Mouse (Mus musculus): Measurements from ENCODE around the gene Apod. TPM values are rescaled to one million over a fixed set of nuclear protein-coding genes. Genes with fewer than 3 reads are reported as not detected.
"Not testable (repeated sequence)": the region's sequence is repeated elsewhere in the genome, so short reads cannot be mapped to it uniquely, and the experiment has no call there.

Gene Apod
- polyA plus RNA-seq, 1 experiment from 2014 or later, result 0.53 TPM

DNA sequence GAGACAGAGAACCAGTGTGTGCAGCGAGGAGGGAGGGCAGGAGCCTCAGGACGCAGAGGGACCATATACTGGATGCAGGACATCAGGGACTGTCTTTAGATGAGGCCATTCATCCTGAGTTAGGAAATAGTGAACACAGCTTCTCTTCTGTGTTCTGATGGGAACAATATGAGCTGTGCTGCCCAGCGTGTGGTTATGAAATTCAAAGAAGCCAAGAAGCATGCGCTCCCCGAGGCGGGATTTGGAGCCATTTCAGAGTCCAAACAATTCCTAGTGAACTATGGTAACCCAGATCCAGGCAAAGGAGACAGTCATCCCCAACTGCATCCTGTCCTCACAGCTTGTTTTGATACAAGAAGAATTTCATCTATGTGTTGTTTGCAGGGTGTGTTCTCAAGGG is 16.4 kb upstream of the Apod start:
- not testable (repeated sequence) for H3K4me2 ChIP-seq (ENCODE audit: low read length); H3K27me3 ChIP-seq (ENCODE audit: control insufficient read depth, insufficient read depth, low read length); ATAC-seq (ENCODE audit: insufficient number of reproducible peaks, insufficient read depth, low FRiP score, low read depth); H3K36me3 ChIP-seq (ENCODE audit: control insufficient read depth, insufficient read depth, low read length); H3K4me3 ChIP-seq (ENCODE audit: control insufficient read depth in 1 of 2, insufficient read depth in 1 of 2, low read depth in 1 of 2, low read length in 2 of 2); H3K27ac ChIP-seq (replicated peaks in 1 of 2; ENCODE audit: control insufficient read depth in 1 of 2, insufficient read depth in 1 of 2, low read depth in 2 of 2, low read length in 2 of 2); H3K9me3 ChIP-seq (ENCODE audit: control insufficient read depth, low read length); H3K4me1 ChIP-seq (ENCODE audit: control insufficient read depth in 2 of 2, insufficient read depth in 2 of 2, low read length in 2 of 2); H3K9ac ChIP-seq (ENCODE audit: low read length)
- WGBS, result 84% methylated on average over 6 of the region's 6 CpGs

DNA sequence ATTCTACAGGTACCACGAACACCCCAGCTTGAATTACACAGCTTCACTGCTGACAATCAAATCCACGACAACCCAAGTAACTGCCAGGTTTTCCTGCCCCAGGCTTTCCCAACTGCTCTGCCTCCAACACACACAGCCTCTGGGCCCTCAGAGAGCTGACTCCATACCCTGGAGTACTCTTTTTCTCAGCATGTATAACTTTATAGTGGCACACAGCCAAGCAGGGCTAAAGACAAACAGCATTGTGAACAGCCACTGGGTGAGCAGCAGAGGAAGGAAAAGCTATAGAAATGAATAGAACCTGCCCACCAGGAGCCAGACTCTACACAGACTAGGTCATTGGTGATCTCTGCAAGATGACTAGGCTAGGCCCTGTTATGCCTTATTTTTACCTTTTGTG is 15.1 kb upstream of the Apod start:
- peak overlapping the region in 1 of 2 experiments; percentile 34; a peak in 2 of 4 replicates for H3K27ac ChIP-seq (replicated peaks in 1 of 2; ENCODE audit: control insufficient read depth in 1 of 2, insufficient read depth in 1 of 2, low read depth in 2 of 2, low read length in 2 of 2)
- no peaks in the 10 kb centered on the region for H3K27me3 ChIP-seq (ENCODE audit: control insufficient read depth, insufficient read depth, low read length)

DNA sequence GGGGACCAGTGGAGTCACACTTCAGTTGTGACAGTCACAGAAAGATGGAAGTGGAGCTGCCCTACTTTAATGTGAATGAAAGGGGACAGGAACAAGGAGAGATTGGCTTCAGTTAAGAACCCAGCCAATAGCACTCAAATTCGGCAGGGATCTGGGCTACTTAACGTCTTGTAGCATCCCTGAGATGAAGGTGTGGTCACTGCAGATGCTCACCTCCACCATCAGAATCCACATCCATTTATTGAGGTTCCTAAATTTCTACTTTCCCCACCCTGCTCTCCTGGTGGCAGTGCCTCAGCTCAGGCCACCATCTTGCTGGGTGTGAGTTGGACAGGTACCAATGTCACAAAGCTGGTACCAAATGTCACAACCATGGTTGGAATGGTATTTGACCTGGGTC is 13.3 kb upstream of the Apod start:
- H3K27me3 ChIP-seq (ENCODE audit: control insufficient read depth, insufficient read depth, low read length), result no peaks in the 10 kb centered on the region
- ATAC-seq (ENCODE audit: insufficient number of reproducible peaks, insufficient read depth, low FRiP score, low read depth), result no peak
- no peak overlapping the region for H3K4me2 ChIP-seq (ENCODE audit: low read length)
- H3K4me1 ChIP-seq (ENCODE audit: control insufficient read depth in 2 of 2, insufficient read depth in 2 of 2, low read length in 2 of 2), result peaks cover 0 to 2% of the 10 kb centered on the region in 2 experiments; a peak in 2 of 4 replicates
- no peaks in the 10 kb centered on the region for H3K9me3 ChIP-seq (ENCODE audit: control insufficient read depth, low read length)
- no peak overlapping the region for H3K9ac ChIP-seq (ENCODE audit: low read length)
- no peak overlapping the region for H3K27ac ChIP-seq (replicated peaks in 1 of 2; ENCODE audit: control insufficient read depth in 1 of 2, insufficient read depth in 1 of 2, low read depth in 2 of 2, low read length in 2 of 2)
- no peaks in the 10 kb centered on the region for H3K36me3 ChIP-seq (ENCODE audit: control insufficient read depth, insufficient read depth, low read length)
- WGBS, result 68% methylated on average over 2 of the region's 2 CpGs
- H3K4me3 ChIP-seq (ENCODE audit: control insufficient read depth in 1 of 2, insufficient read depth in 1 of 2, low read depth in 1 of 2, low read length in 2 of 2), result no peak overlapping the region

More for the DNA sequence above, 15.1 kb upstream of the Apod start:
- ATAC-seq (ENCODE audit: insufficient number of reproducible peaks, insufficient read depth, low FRiP score, low read depth), result no peak
- Histone ChIP-seq H3K4me1 (ENCODE audit: control insufficient read depth in 2 of 2, insufficient read depth in 2 of 2, low read length in 2 of 2) (peaks cover 0 to 2% of the 10 kb centered on the region in 2 experiments; a peak in 2 of 4 replicates), H3K9ac (ENCODE audit: low read length) (no peak overlapping the region), H3K4me3 (ENCODE audit: control insufficient read depth in 1 of 2, insufficient read depth in 1 of 2, low read depth in 1 of 2, low read length in 2 of 2) (no peak overlapping the region), H3K36me3 (ENCODE audit: control insufficient read depth, insufficient read depth, low read length) (no peaks in the 10 kb centered on the region), H3K4me2 (ENCODE audit: low read length) (no peak overlapping the region), H3K9me3 (ENCODE audit: control insufficient read depth, low read length) (no peaks in the 10 kb centered on the region)
- WGBS, result 58% methylated on average over 2 of the region's 2 CpGs

DNA sequence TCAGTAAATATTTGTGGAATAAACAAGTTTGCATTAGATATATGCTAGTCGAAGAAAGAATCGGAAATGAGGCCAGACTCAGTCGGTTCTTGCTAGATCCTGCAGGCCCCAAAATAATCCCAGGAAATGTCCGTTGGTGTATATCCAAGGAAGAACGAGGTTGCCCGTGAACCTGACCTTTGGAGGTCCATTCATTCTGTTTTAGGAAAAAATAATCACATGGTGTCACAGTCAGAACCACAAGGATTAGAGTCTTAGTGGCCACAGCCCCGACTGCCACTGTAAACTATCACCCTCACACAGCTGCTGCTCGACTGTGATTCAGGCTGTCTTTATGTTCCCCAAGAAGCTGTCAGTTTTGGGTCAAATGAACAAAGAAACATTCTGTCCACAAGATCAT is 12.8 kb upstream of the Apod start:
- H3K4me1 ChIP-seq (ENCODE audit: control insufficient read depth in 2 of 2, insufficient read depth in 2 of 2, low read length in 2 of 2), result peaks cover 0 to 2% of the 10 kb centered on the region in 2 experiments; a peak in 2 of 4 replicates
- no peaks in the 10 kb centered on the region for H3K9me3 ChIP-seq (ENCODE audit: control insufficient read depth, low read length)
- no peak overlapping the region for H3K4me3 ChIP-seq (ENCODE audit: control insufficient read depth in 1 of 2, insufficient read depth in 1 of 2, low read depth in 1 of 2, low read length in 2 of 2)
- H3K27ac ChIP-seq (replicated peaks in 1 of 2; ENCODE audit: control insufficient read depth in 1 of 2, insufficient read depth in 1 of 2, low read depth in 2 of 2, low read length in 2 of 2), result peak overlapping the region; percentile 51 to 55; a peak in 3 of 4 replicates
- no peak for ATAC-seq (ENCODE audit: insufficient number of reproducible peaks, insufficient read depth, low FRiP score, low read depth)
- no peak overlapping the region for H3K9ac ChIP-seq (ENCODE audit: low read length)
- no peaks in the 10 kb centered on the region for H3K27me3 ChIP-seq (ENCODE audit: control insufficient read depth, insufficient read depth, low read length)
- no peak overlapping the region for H3K4me2 ChIP-seq (ENCODE audit: low read length)
- WGBS, result 62% methylated on average over 8 of the region's 8 CpGs
- no peaks in the 10 kb centered on the region for H3K36me3 ChIP-seq (ENCODE audit: control insufficient read depth, insufficient read depth, low read length)

DNA sequence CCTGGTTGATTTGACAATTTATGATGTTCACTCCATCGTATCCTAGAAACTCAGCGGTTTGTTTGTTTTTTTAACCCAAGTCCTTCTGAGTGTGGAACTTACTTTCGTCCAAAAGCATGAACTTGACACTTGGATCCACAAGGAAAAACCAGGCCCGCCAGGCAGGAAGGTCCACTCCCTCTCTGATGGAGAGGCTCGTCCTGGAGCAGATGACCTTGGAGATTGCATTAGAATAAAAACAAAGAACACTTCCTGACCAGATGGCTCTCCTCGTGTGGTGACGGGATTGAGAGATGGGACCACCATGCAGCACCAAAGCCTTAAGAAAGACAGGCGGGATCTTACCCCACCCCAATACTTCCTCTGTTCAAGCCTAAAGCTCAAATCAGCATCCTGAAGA is 12.1 kb upstream of the Apod start:
- Histone ChIP-seq H3K27ac (replicated peaks in 1 of 2; ENCODE audit: control insufficient read depth in 1 of 2, insufficient read depth in 1 of 2, low read depth in 2 of 2, low read length in 2 of 2) (peak overlapping the region; percentile 51 to 55), H3K36me3 (ENCODE audit: control insufficient read depth, insufficient read depth, low read length) (no peaks in the 10 kb centered on the region), H3K4me3 (ENCODE audit: control insufficient read depth in 1 of 2, insufficient read depth in 1 of 2, low read depth in 1 of 2, low read length in 2 of 2) (no peak overlapping the region), H3K4me1 (ENCODE audit: control insufficient read depth in 2 of 2, insufficient read depth in 2 of 2, low read length in 2 of 2) (peaks cover 0 to 2% of the 10 kb centered on the region in 2 experiments; a peak in 2 of 4 replicates), H3K4me2 (ENCODE audit: low read length) (no peak overlapping the region), H3K9ac (ENCODE audit: low read length) (no peak overlapping the region), H3K27me3 (ENCODE audit: control insufficient read depth, insufficient read depth, low read length) (no peaks in the 10 kb centered on the region), H3K9me3 (ENCODE audit: control insufficient read depth, low read length) (no peaks in the 10 kb centered on the region)
- no peak for ATAC-seq (ENCODE audit: insufficient number of reproducible peaks, insufficient read depth, low FRiP score, low read depth)
- WGBS, result 62% methylated on average over 8 of the region's 8 CpGs

DNA sequence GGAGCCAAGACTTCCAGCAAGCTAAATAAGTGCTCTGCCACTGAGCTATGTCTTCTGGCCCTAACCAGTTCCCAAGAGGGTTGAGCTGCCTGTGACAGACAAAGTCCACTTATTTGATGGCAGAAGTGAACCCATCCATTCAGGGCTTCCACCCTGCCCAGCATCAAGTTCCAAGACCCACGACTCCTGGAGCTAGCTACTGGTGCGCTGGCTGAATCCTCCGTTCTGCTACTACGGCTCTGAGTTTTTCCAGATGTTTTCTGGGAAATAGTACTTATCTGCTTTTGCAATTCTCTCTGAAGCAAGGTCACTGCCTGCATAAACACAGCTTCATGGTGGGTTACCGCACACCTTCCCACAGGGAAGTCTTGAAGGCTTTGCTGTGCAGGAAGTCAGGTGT is 11.4 kb upstream of the Apod start:
- Histone ChIP-seq H3K27ac (replicated peaks in 1 of 2; ENCODE audit: control insufficient read depth in 1 of 2, insufficient read depth in 1 of 2, low read depth in 2 of 2, low read length in 2 of 2) (peak overlapping the region; percentile 28 to 39; a peak in 1 of 4 replicates), H3K27me3 (ENCODE audit: control insufficient read depth, insufficient read depth, low read length) (no peaks in the 10 kb centered on the region), H3K4me3 (ENCODE audit: control insufficient read depth in 1 of 2, insufficient read depth in 1 of 2, low read depth in 1 of 2, low read length in 2 of 2) (no peak overlapping the region), H3K9me3 (ENCODE audit: control insufficient read depth, low read length) (no peaks in the 10 kb centered on the region), H3K4me1 (ENCODE audit: control insufficient read depth in 2 of 2, insufficient read depth in 2 of 2, low read length in 2 of 2) (peaks cover 0 to 2% of the 10 kb centered on the region in 2 experiments; a peak in 2 of 4 replicates), H3K4me2 (ENCODE audit: low read length) (no peak overlapping the region), H3K36me3 (ENCODE audit: control insufficient read depth, insufficient read depth, low read length) (no peaks in the 10 kb centered on the region), H3K9ac (ENCODE audit: low read length) (no peak overlapping the region)
- 0 out of 2 replicates have a peak, but pooled peaks have one; percentile 24 for ATAC-seq (ENCODE audit: insufficient number of reproducible peaks, insufficient read depth, low FRiP score, low read depth)
- 61% methylated on average over 5 of the region's 5 CpGs for WGBS

DNA sequence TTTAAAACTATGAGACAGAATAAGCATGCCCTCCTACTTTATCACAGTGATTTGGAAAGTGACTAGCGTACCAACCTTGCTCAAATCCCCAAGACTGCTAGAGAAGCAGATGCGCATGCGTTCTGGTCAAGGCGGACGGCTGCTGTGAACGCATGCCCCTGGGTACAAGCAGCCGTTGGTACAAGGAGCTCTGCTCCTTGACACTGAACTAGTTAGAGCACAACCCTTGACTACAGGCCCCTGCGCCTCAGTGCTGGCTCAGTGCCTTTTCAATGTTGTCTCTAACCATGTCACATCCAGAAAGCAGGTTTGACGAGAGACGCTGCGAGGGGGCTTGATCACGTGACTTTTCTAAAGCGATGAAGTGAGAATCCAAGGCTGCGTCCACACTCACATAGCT is 10.5 kb upstream of the Apod start:
- Histone ChIP-seq H3K4me3 (ENCODE audit: control insufficient read depth in 1 of 2, insufficient read depth in 1 of 2, low read depth in 1 of 2, low read length in 2 of 2) (no peak overlapping the region), H3K4me2 (ENCODE audit: low read length) (no peak overlapping the region), H3K27me3 (ENCODE audit: control insufficient read depth, insufficient read depth, low read length) (no peaks in the 10 kb centered on the region), H3K36me3 (ENCODE audit: control insufficient read depth, insufficient read depth, low read length) (no peaks in the 10 kb centered on the region), H3K27ac (replicated peaks in 1 of 2; ENCODE audit: control insufficient read depth in 1 of 2, insufficient read depth in 1 of 2, low read depth in 2 of 2, low read length in 2 of 2) (no peak overlapping the region), H3K4me1 (ENCODE audit: control insufficient read depth in 2 of 2, insufficient read depth in 2 of 2, low read length in 2 of 2) (peaks cover 0 to 2% of the 10 kb centered on the region in 2 experiments; a peak in 2 of 4 replicates), H3K9me3 (ENCODE audit: control insufficient read depth, low read length) (no peaks in the 10 kb centered on the region), H3K9ac (ENCODE audit: low read length) (no peak overlapping the region)
- WGBS, result 90% methylated on average over 14 of the region's 14 CpGs
- ATAC-seq (ENCODE audit: insufficient number of reproducible peaks, insufficient read depth, low FRiP score, low read depth), result no peak

DNA sequence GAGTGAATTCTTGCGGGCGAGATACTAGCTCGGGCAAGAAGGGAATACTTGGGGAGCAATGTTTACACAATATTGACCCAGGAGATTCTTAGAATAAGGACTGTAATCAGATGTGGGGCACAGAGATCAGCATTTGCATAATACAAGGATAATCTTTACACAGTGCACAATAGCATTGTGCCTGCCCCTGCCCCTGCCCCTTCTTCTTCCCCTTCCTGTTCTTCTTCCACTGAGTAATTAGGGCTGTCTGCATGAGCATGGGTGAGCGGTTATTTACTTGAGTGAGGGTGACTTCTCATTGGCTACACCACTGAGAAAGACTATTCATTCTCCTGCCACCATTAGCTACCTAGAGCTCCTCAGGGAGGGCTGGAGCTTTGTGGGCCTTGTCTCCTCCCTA is 6.9 kb upstream of the Apod start:
- H3K36me3 ChIP-seq (ENCODE audit: control insufficient read depth, insufficient read depth, low read length), result no peaks in the 10 kb centered on the region
- peaks cover 0 to 3% of the 10 kb centered on the region in 2 experiments; a peak in 1 of 4 replicates for H3K4me1 ChIP-seq (ENCODE audit: control insufficient read depth in 2 of 2, insufficient read depth in 2 of 2, low read length in 2 of 2)
- H3K9me3 ChIP-seq (ENCODE audit: control insufficient read depth, low read length), result no peaks in the 10 kb centered on the region
- no peak overlapping the region for H3K9ac ChIP-seq (ENCODE audit: low read length)
- ATAC-seq (ENCODE audit: insufficient number of reproducible peaks, insufficient read depth, low FRiP score, low read depth), result no peak
- H3K4me3 ChIP-seq (ENCODE audit: control insufficient read depth in 1 of 2, insufficient read depth in 1 of 2, low read depth in 1 of 2, low read length in 2 of 2), result no peak overlapping the region
- WGBS, result 81% methylated on average over 4 of the region's 4 CpGs
- no peaks in the 10 kb centered on the region for H3K27me3 ChIP-seq (ENCODE audit: control insufficient read depth, insufficient read depth, low read length)
- H3K27ac ChIP-seq (replicated peaks in 1 of 2; ENCODE audit: control insufficient read depth in 1 of 2, insufficient read depth in 1 of 2, low read depth in 2 of 2, low read length in 2 of 2), result no peak overlapping the region
- no peak overlapping the region for H3K4me2 ChIP-seq (ENCODE audit: low read length)
